Mouse (Mus musculus) liver, adult 2 months (tissue): ENCODE data around the gene Aplnr. TPM values are rescaled to one million over a fixed set of nuclear protein-coding genes. Genes with fewer than 3 reads are reported as not detected.

ENCODE experiments used
- DNase-seq: peaks from one replicate; pipeline ENCODE4 v3.0.0-alpha.2; 2011; ENCODE audit warnings: low read depth, low spot score; ENCODE audit errors: extremely low read depth
- H3K27ac ChIP-seq: fragments of 200-500 bp; replicated peaks from 2 replicates; pipeline ENCODE4 v1.5.1; 2012; ENCODE audit warnings: low read depth, mild to moderate bottlenecking, control low read depth, inconsistent platforms, low read length; ENCODE audit not compliant: insufficient read depth
- H3K27me3 ChIP-seq: fragments of 200-500 bp; 2 replicates; pipeline ENCODE4 v1.6.1; 2012; ENCODE audit warnings: mild to moderate bottlenecking, moderate library complexity, low read length, inconsistent platforms; ENCODE audit not compliant: control insufficient read depth, insufficient read depth
- H3K36me3 ChIP-seq: fragments of 200-500 bp; 2 replicates; pipeline ENCODE4 v1.6.1; 2012; ENCODE audit warnings: low read length, inconsistent platforms; ENCODE audit not compliant: control insufficient read depth, insufficient read depth
- H3K4me1 ChIP-seq: fragments of 200-500 bp; 2 replicates; pipeline ENCODE4 v1.6.1; 2011; ENCODE audit warnings: low read length; ENCODE audit not compliant: control insufficient read depth, insufficient read depth
- H3K4me3 ChIP-seq: fragments of 200-500 bp; 2 replicates; pipeline ENCODE4 v1.5.1; 2011; ENCODE audit warnings: low read depth, mild to moderate bottlenecking, control low read depth, low read length, moderate library complexity; ENCODE audit not compliant: insufficient read depth
- H3K79me2 ChIP-seq: fragments of 200-500 bp; 2 replicates; pipeline ENCODE4 v1.6.1; 2012; ENCODE audit warnings: inconsistent platforms, mild to moderate bottlenecking, low read length, moderate library complexity; ENCODE audit not compliant: control insufficient read depth, insufficient read depth
- H3K9ac ChIP-seq: fragments of 200-500 bp; 2 replicates; pipeline ENCODE4 v1.6.1; 2012; ENCODE audit warnings: low read depth, mild to moderate bottlenecking, control low read depth, inconsistent platforms, low read length
- CTCF ChIP-seq: fragments of 200-500 bp; IDR thresholded peaks from 2 replicates; pipeline ENCODE4 v1.5.1; 2011; ENCODE audit warnings: low read depth, low read length, control low read depth
- POLR2A ChIP-seq: fragments of 200-500 bp; IDR thresholded peaks from 2 replicates; pipeline ENCODE4 v1.6.1; 2011; ENCODE audit warnings: low read length, control low read depth; ENCODE audit not compliant: insufficient read depth; ENCODE audit errors: extremely low read depth
- WGBS: fragments of 180-500 bp; shearing (Covaris S2); methylation state at CpG from one replicate; pipeline ENCODE4 v1.1.7; 2018; 5-methylcytosine and 5-hydroxymethylcytosine counted together
- polyA plus RNA-seq: library from polyadenylated mRNA; depleted of rRNA; stranded (reverse); fragments of >200 nt; gene quantifications from 2 replicates; pipeline ENCODE4 v1.2.3, GENCODE M21; 2012
- total RNA-seq: library from RNA; depleted of rRNA; stranded (reverse); fragments of >200 nt; gene quantifications from 2 replicates; pipeline ENCODE4 v1.2.3, GENCODE M21; 2014

The Aplnr gene
- total and polyA plus RNA-seq, 2 experiments: 0.06 to 0.09 TPM

- TF ChIP-seq POLR2A (no peak), CTCF (peak; percentile 52; the same call in 1 of the 2 replicates)
- WGBS: 30% methylated on average over 5 of the region's 5 CpGs
- Histone ChIP-seq H3K27ac (no peak overlapping the region), H3K79me2 (no peaks in the 10 kb centered on the region), H3K27me3 (no peaks in the 10 kb centered on the region), H3K4me1 (no peaks in the 10 kb centered on the region), H3K36me3 (no peaks in the 10 kb centered on the region), H3K9ac (no peak overlapping the region), H3K4me3 (no peak overlapping the region)
- DNase-seq: peak; percentile 49
These were observed 12.7 kb upstream of the Aplnr start for GRCm38 (mm10) chr2:85123187-85123868.

GRCm38 (mm10) chr2:85123869-85124535 lies 12.0 kb upstream of the Aplnr start:
- Histone ChIP-seq H3K27me3 (no peaks in the 10 kb centered on the region), H3K27ac (no peak overlapping the region), H3K79me2 (no peaks in the 10 kb centered on the region), H3K4me1 (no peaks in the 10 kb centered on the region), H3K4me3 (no peak overlapping the region), H3K36me3 (no peaks in the 10 kb centered on the region), H3K9ac (no peak overlapping the region)
- TF ChIP-seq POLR2A: no peak
- TF ChIP-seq CTCF: peak; percentile 93
- peak; percentile 47 for DNase-seq
- WGBS: 52% methylated on average over 1 of the region's 1 CpGs

GRCm38 (mm10) chr2:85129496-85129971 lies 6.5 kb upstream of the Aplnr start:
- H3K27me3 ChIP-seq: no peaks in the 10 kb centered on the region
- WGBS: 52% methylated on average over 6 of the region's 6 CpGs
- H3K9ac ChIP-seq: no peak overlapping the region
- no peaks in the 10 kb centered on the region for H3K79me2 ChIP-seq
- no peaks in the 10 kb centered on the region for H3K4me1 ChIP-seq
- H3K4me3 ChIP-seq: no peak overlapping the region
- H3K27ac ChIP-seq: no peak overlapping the region
- DNase-seq: no peak
- no peak for TF ChIP-seq CTCF
- no peak for TF ChIP-seq POLR2A
- H3K36me3 ChIP-seq: no peaks in the 10 kb centered on the region

- Histone ChIP-seq H3K9ac (no peak overlapping the region), H3K4me1 (no peaks in the 10 kb centered on the region), H3K4me3 (no peak overlapping the region), H3K27me3 (no peaks in the 10 kb centered on the region; the same call in 1 of the 2 replicates), H3K27ac (no peak overlapping the region), H3K79me2 (no peaks in the 10 kb centered on the region), H3K36me3 (no peaks in the 10 kb centered on the region)
- 52% methylated on average over 2 of the region's 2 CpGs for WGBS
- DNase-seq: no peak
- no peak for TF ChIP-seq POLR2A
- no peak for TF ChIP-seq CTCF
These were observed 4.8 kb upstream of the Aplnr start for GRCm38 (mm10) chr2:85131226-85131625.

GRCm38 (mm10) chr2:85131724-85132123 lies 4.3 kb upstream of the Aplnr start:
- Histone ChIP-seq H3K36me3 (no peaks in the 10 kb centered on the region), H3K9ac (no peak overlapping the region), H3K27me3 (no peaks in the 10 kb centered on the region; the same call in 1 of the 2 replicates), H3K4me1 (no peaks in the 10 kb centered on the region), H3K27ac (no peak overlapping the region), H3K79me2 (no peaks in the 10 kb centered on the region), H3K4me3 (no peak overlapping the region)
- DNase-seq: no peak
- 53% methylated on average over 1 of the region's 1 CpGs for WGBS
- TF ChIP-seq CTCF (no peak), POLR2A (no peak)

- no peak overlapping the region for H3K27ac ChIP-seq
- H3K36me3 ChIP-seq: no peaks in the 10 kb centered on the region
- H3K9ac ChIP-seq: no peak overlapping the region
- H3K27me3 ChIP-seq: no peaks in the 10 kb centered on the region; the same call in 1 of the 2 replicates
- TF ChIP-seq POLR2A (no peak), CTCF (no peak)
- peak; percentile 18 for DNase-seq
- no peaks in the 10 kb centered on the region for H3K4me1 ChIP-seq
- H3K4me3 ChIP-seq: no peak overlapping the region
- H3K79me2 ChIP-seq: no peaks in the 10 kb centered on the region
- 36% methylated on average over 2 of the region's 2 CpGs for WGBS
These were observed 3.8 kb upstream of the Aplnr start for GRCm38 (mm10) chr2:85132204-85132603.
